Mouse (Mus musculus): ENCODE data around the gene Dusp22. TPM values are rescaled to one million over a fixed set of nuclear protein-coding genes. Genes with fewer than 3 reads are reported as not detected.

Gene Dusp22
- polyA plus RNA-seq, 1 experiment from 2014 or later: 19.2 TPM

GRCm38 (mm10) chr13:30724691-30725271 lies 65.0 kb downstream of the Dusp22 start:
- Histone ChIP-seq H3K4me1 (replicated peaks) (peaks cover 17% of the 10 kb centered on the region), H3K36me3 (no peaks in the 10 kb centered on the region), H3K27me3 (0 out of 2 replicates have a peak, but pooled peaks cover 3% of the 10 kb centered on the region), H3K9me3 (no peaks in the 10 kb centered on the region), H3K27ac (no peak overlapping the region), H3K4me3 (replicated peaks) (no peak overlapping the region), H3K9ac (replicated peaks) (no peak overlapping the region), H3K4me2 (replicated peaks) (0 out of 2 replicates have a peak overlapping the region, but pooled peaks have one; percentile 4)
- 28% methylated on average over 7 of the region's 7 CpGs for WGBS
- ATAC-seq: 0 out of 2 replicates have a peak, but pooled peaks have one; percentile 41

- WGBS: 84% methylated on average over 4 of the region's 4 CpGs
- Histone ChIP-seq H3K9ac (replicated peaks) (no peak overlapping the region), H3K4me1 (replicated peaks) (peaks cover 17% of the 10 kb centered on the region), H3K27me3 (no peaks in the 10 kb centered on the region), H3K27ac (no peak overlapping the region), H3K36me3 (no peaks in the 10 kb centered on the region), H3K4me3 (replicated peaks) (no peak overlapping the region), H3K4me2 (replicated peaks) (no peak overlapping the region), H3K9me3 (no peaks in the 10 kb centered on the region)
- ATAC-seq: no peak
Measured at GRCm38 (mm10) chr13:30726879-30727278, 67.1 kb downstream of the Dusp22 start.

GRCm38 (mm10) chr13:30728155-30728554 lies 68.4 kb downstream of the Dusp22 start:
- Histone ChIP-seq H3K4me3 (replicated peaks) (no peak overlapping the region), H3K27me3 (no peaks in the 10 kb centered on the region), H3K4me2 (replicated peaks) (no peak overlapping the region), H3K27ac (no peak overlapping the region), H3K9ac (replicated peaks) (no peak overlapping the region), H3K4me1 (replicated peaks) (peaks cover 10% of the 10 kb centered on the region), H3K36me3 (no peaks in the 10 kb centered on the region), H3K9me3 (no peaks in the 10 kb centered on the region)
- 96% methylated on average over 7 of the region's 7 CpGs for WGBS
- no peak for ATAC-seq

DNA sequence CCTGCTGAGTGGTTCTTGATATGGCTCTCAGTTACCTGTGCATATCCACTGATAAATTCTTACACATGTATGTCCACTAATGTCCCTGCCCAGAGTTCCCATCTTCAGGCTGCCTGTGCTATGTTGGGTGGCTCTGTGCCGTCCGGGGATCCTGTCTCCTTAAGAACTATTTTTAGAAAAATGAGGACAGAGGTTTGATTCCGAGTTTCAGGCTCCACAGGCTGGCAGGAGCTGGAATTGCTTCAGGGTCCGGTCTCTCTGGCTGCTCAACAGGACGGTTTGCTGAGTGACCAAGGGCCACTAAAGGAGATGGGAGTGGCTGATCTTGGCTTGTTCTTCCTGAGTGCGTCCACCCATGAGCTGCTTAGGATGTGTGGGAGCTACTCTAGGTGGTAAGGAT lies 69.4 kb downstream of the Dusp22 start:
- WGBS: 66% methylated on average over 6 of the region's 6 CpGs
- Histone ChIP-seq H3K36me3 (no peaks in the 10 kb centered on the region), H3K4me3 (replicated peaks) (no peak overlapping the region), H3K4me1 (replicated peaks) (peaks cover 6% of the 10 kb centered on the region), H3K27ac (no peak overlapping the region), H3K9me3 (no peaks in the 10 kb centered on the region), H3K27me3 (no peaks in the 10 kb centered on the region), H3K4me2 (replicated peaks) (no peak overlapping the region), H3K9ac (replicated peaks) (no peak overlapping the region)
- no peak for ATAC-seq

- H3K4me1 ChIP-seq (replicated peaks): peaks cover under 1% of the 10 kb centered on the region
- H3K9ac ChIP-seq (replicated peaks): no peak overlapping the region
- H3K4me2 ChIP-seq (replicated peaks): no peak overlapping the region
- no peak overlapping the region for H3K27ac ChIP-seq
- H3K27me3 ChIP-seq: no peaks in the 10 kb centered on the region
- no peaks in the 10 kb centered on the region for H3K36me3 ChIP-seq
- WGBS: 84% methylated on average over 15 of the region's 15 CpGs
- no peak for ATAC-seq
- H3K9me3 ChIP-seq: no peaks in the 10 kb centered on the region
- no peak overlapping the region for H3K4me3 ChIP-seq (replicated peaks)
Measured at GRCm38 (mm10) chr13:30730104-30730793, 70.5 kb downstream of the Dusp22 start.

DNA sequence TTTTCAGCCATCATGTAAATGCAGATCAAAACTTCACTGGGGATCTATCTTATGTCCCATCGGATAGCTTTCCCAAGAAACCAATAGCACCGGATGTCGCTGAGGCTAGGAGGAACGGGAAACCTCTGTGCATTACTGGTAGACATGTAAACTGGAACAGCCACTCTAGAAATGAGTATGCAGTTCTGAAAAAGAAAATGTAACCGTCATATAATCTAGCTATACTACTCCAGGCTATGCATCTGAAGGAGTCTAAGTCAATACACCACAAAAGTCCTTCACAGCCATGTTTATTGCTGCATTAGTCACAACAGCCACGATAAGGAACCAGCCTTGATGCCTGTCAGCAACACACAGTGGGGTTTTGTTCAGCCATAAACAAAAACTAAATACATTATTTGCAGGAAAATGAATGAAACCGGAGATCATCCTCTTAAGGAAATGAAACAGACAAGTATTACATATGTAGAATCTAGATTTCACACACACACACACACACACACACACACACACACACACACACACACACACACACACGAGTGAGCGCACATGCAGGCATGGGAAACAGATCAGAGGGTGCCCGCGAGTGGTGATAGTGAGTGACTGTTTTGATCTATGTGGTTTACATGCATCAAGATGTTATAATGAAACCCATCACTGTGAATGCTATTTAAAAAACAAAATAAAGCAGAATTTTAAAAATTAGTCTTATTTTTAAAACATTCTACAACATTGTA lies 73.1 kb downstream of the Dusp22 start:
- Histone ChIP-seq H3K9ac (replicated peaks) (no peak overlapping the region), H3K27me3 (no peaks in the 10 kb centered on the region), H3K36me3 (no peaks in the 10 kb centered on the region), H3K4me2 (replicated peaks) (no peak overlapping the region), H3K4me1 (replicated peaks) (no peaks in the 10 kb centered on the region), H3K9me3 (no peaks in the 10 kb centered on the region), H3K27ac (no peak overlapping the region), H3K4me3 (replicated peaks) (no peak overlapping the region)
- 89% methylated on average over 11 of the region's 11 CpGs for WGBS
- no peak for ATAC-seq

DNA sequence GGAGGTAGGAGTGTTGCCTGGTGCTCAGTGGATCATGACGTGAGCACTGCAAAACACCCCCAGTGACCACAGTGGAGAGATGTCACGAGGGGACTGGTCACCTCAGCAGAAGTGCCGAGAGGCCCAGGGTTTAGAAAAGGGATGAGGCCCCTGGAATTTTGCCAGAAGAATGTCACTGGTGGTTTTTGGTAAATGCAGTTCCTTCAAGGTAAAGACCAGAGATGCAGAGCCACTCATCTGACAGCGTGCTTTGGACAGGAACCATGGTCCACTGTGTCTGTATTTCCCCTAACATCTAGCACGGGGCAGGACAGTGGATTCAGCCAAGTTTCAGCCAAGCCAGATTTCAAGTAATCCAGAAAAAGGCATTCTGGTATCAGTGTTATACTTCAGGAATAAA lies 76.9 kb downstream of the Dusp22 start:
- Histone ChIP-seq H3K27me3 (no peaks in the 10 kb centered on the region), H3K9me3 (no peaks in the 10 kb centered on the region), H3K4me1 (replicated peaks) (no peaks in the 10 kb centered on the region), H3K4me3 (replicated peaks) (no peak overlapping the region), H3K9ac (replicated peaks) (no peak overlapping the region), H3K4me2 (replicated peaks) (no peak overlapping the region), H3K27ac (no peak overlapping the region), H3K36me3 (no peaks in the 10 kb centered on the region)
- no peak for ATAC-seq
- WGBS: 85% methylated on average over 5 of the region's 5 CpGs

GRCm38 (mm10) chr13:30737257-30737656 lies 77.5 kb downstream of the Dusp22 start:
- no peaks in the 10 kb centered on the region for H3K9me3 ChIP-seq
- no peak overlapping the region for H3K4me3 ChIP-seq (replicated peaks)
- WGBS: 91% methylated on average over 2 of the region's 2 CpGs
- no peaks in the 10 kb centered on the region for H3K27me3 ChIP-seq
- H3K27ac ChIP-seq: no peak overlapping the region
- no peak overlapping the region for H3K9ac ChIP-seq (replicated peaks)
- no peaks in the 10 kb centered on the region for H3K36me3 ChIP-seq
- no peak for ATAC-seq
- no peak overlapping the region for H3K4me2 ChIP-seq (replicated peaks)
- no peaks in the 10 kb centered on the region for H3K4me1 ChIP-seq (replicated peaks)

GRCm38 (mm10) chr13:30738310-30738840 lies 78.6 kb downstream of the Dusp22 start:
- Histone ChIP-seq H3K27ac (no peak overlapping the region), H3K27me3 (no peaks in the 10 kb centered on the region), H3K9me3 (no peaks in the 10 kb centered on the region), H3K4me2 (replicated peaks) (no peak overlapping the region), H3K4me1 (replicated peaks) (no peaks in the 10 kb centered on the region), H3K9ac (replicated peaks) (no peak overlapping the region), H3K4me3 (replicated peaks) (no peak overlapping the region), H3K36me3 (no peaks in the 10 kb centered on the region)
- ATAC-seq: no peak
- WGBS: 81% methylated on average over 4 of the region's 4 CpGs

- 75% methylated on average over 5 of the region's 5 CpGs for WGBS
- H3K4me1 ChIP-seq (replicated peaks): no peaks in the 10 kb centered on the region
- H3K4me2 ChIP-seq (replicated peaks): no peak overlapping the region
- no peak overlapping the region for H3K27ac ChIP-seq
- H3K27me3 ChIP-seq: peaks cover 3% of the 10 kb centered on the region; the same call in 1 of the 2 replicates
- H3K9ac ChIP-seq (replicated peaks): no peak overlapping the region
- no peak for ATAC-seq
- no peaks in the 10 kb centered on the region for H3K36me3 ChIP-seq
- H3K9me3 ChIP-seq: no peaks in the 10 kb centered on the region
- no peak overlapping the region for H3K4me3 ChIP-seq (replicated peaks)
Measured at GRCm38 (mm10) chr13:30741172-30741571, 81.4 kb downstream of the Dusp22 start.

- no peak for ATAC-seq
- Histone ChIP-seq H3K36me3 (no peaks in the 10 kb centered on the region), H3K9ac (replicated peaks) (no peak overlapping the region), H3K27me3 (peaks cover 10% of the 10 kb centered on the region; the same call in 1 of the 2 replicates), H3K9me3 (no peaks in the 10 kb centered on the region), H3K4me3 (replicated peaks) (no peak overlapping the region), H3K27ac (no peak overlapping the region), H3K4me2 (replicated peaks) (no peak overlapping the region), H3K4me1 (replicated peaks) (no peaks in the 10 kb centered on the region)
- WGBS: 78% methylated on average over 6 of the region's 6 CpGs
Measured at GRCm38 (mm10) chr13:30742411-30742970, 82.7 kb downstream of the Dusp22 start.

DNA sequence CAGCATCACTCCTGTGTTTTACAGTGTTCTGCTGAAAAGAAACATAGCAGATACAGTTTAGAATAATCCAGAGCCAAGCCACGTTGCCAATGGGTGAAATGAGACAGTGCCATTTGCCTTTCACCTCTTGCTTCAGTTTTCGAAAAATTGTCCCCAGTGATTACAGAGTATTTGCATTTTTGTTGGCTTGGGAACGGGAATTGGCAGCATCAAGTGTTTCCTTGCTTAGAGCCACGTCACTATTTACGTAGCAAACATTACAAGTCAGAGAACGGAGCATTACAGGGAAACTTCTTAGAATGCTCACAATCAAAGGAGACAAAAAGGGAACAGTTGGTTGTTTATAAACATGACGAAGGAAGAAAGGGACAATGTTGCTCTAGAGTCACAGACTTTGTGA lies 85.3 kb downstream of the Dusp22 start:
- Histone ChIP-seq H3K9ac (replicated peaks) (no peak overlapping the region), H3K4me2 (replicated peaks) (no peak overlapping the region), H3K36me3 (no peaks in the 10 kb centered on the region), H3K27ac (no peak overlapping the region), H3K27me3 (peaks cover 36% of the 10 kb centered on the region), H3K9me3 (no peaks in the 10 kb centered on the region), H3K4me3 (replicated peaks) (no peak overlapping the region), H3K4me1 (replicated peaks) (peaks cover 16% of the 10 kb centered on the region)
- no peak for ATAC-seq
- WGBS: 75% methylated on average over 7 of the region's 7 CpGs

Data from midbrain, embryonic 13.5 days (tissue).